Mouse (Mus musculus) left cerebral cortex, postnatal 10 days (tissue): ENCODE measurements around the gene Atp6v1fnb. TPM values are rescaled to one million over a fixed set of nuclear protein-coding genes. Genes with fewer than 3 reads are reported as not detected.
A peak's percentile ranks its signal among the peaks of the same experiment; 100 is the strongest.

Experiments used
- DNase-seq, 2 experiments: peaks; one replicate each; pipeline ENCODE4 v3.0.0; 2021 to 2022; ENCODE audit warnings: low spot score in 2 of 2, mixed read lengths in 1 of 2; ENCODE audit errors: extremely low spot score in 1 of 2
- intact Hi-C: fragments of 180-260 bp; cut with DNase I; formaldehyde crosslinking; loops from one replicate; pipeline ENCODE4 v1.15.1; 2025
- total RNA-seq, 2 experiments: library from RNA; stranded (reverse); gene quantifications; 2 replicates each; pipeline ENCODE4 v1.2.3; 2021

Atp6v1fnb gene
- total RNA-seq, 2 experiments from 2014 or later = 0.54 to 1.1 TPM

- intact Hi-C loops = no loop called here
Observed at GRCm38 (mm10) chr6:29507447-29508309, 36.4 kb downstream of the Atp6v1fnb start, which contains the start of gene Kcp. TSS of gene Kcp (minus strand) at chr6:29507952.

GRCm38 (mm10) chr6:29509086-29509485 is 37.8 kb downstream of the Atp6v1fnb start:
- intact Hi-C loops = no loop called here
- DNase-seq = no peak

More at GRCm38 (mm10) chr6:29507447-29508309, 36.4 kb downstream of the Atp6v1fnb start, which contains the start of gene Kcp:
- DNase-seq = peak in 1 of 2 experiments; percentile 67

- intact Hi-C loops = no loop called here
- peak in 1 of 2 experiments; percentile 81 for DNase-seq
Observed at GRCm38 (mm10) chr6:29513284-29513683, 42.0 kb downstream of the Atp6v1fnb start.

GRCm38 (mm10) chr6:29517139-29517538 is 45.9 kb downstream of the Atp6v1fnb start:
- peak in 1 of 2 experiments; percentile 84 for DNase-seq
- intact Hi-C loops = no loop called here

- intact Hi-C loops = no loop called here
- DNase-seq = no peak
Observed at GRCm38 (mm10) chr6:29522626-29523300, 51.5 kb downstream of the Atp6v1fnb start.

Other genes with a start within 250 kb of the Atp6v1fnb start
- gene Hilpda, start 198.9 kb upstream of the Atp6v1fnb start, total RNA-seq = 1 to 10 TPM; 6.1 to 6.2 TPM
- under 1 TPM in 1 of 2 experiments, not detected in 1; 0.43 TPM for gene Fam71f2, start 191.8 kb upstream of the Atp6v1fnb start, total RNA-seq
- gene Fam71f1, start 152.3 kb upstream of the Atp6v1fnb start, total RNA-seq = not detected
- gene Calu, start 123.4 kb upstream of the Atp6v1fnb start, total RNA-seq = 100 to 1,000 TPM; 100 to 101 TPM
- gene Opn1sw, start 83.0 kb upstream of the Atp6v1fnb start, total RNA-seq = under 1 TPM; 0.39 to 0.99 TPM
- gene Ccdc136, start 75.1 kb upstream of the Atp6v1fnb start, total RNA-seq = 100 to 1,000 TPM in 1 of 2 experiments, 10 to 100 TPM in 1; 95.7 to 101 TPM
- 1 to 10 TPM; 1.8 to 2.0 TPM for gene Flnc, start 38.2 kb upstream of the Atp6v1fnb start, total RNA-seq
- 100 to 1,000 TPM; 246 to 249 TPM for gene Atp6v1f, start 3.7 kb upstream of the Atp6v1fnb start, total RNA-seq
- gene Kcp, start 36.5 kb downstream of the Atp6v1fnb start, total RNA-seq = 1 to 10 TPM; 6.7 to 8.9 TPM
- 1 to 10 TPM; 3.1 to 3.5 TPM for gene Irf5, start 55.2 kb downstream of the Atp6v1fnb start, total RNA-seq
- 10 to 100 TPM; 73.8 to 77.3 TPM for gene Tnpo3, start 138.4 kb downstream of the Atp6v1fnb start, total RNA-seq
- gene Tspan33, start 222.8 kb downstream of the Atp6v1fnb start, total RNA-seq = 10 to 100 TPM; 18.8 to 20.4 TPM